Mouse (Mus musculus) neural tube, embryonic 15.5 days (tissue): ENCODE measurements at regions not wholly inside any gene's neighbourhood (a gene's known extent, or its start where the extent isn't known, plus 50 kb on each side); places are given as distances from the start of the nearest gene placed in this dataset.

Experiments used
- ATAC-seq: fragments of 200-750 bp; cut with Nextera tagmentation; 2 replicates; pipeline ENCODE4 v1.8.0; 2017; ENCODE audit warnings: mild to moderate bottlenecking, moderate TSS enrichment, moderate library complexity; ENCODE audit not compliant: low FRiP score
- H3K27ac ChIP-seq: fragments of 300-500 bp; sonication (generic); replicated peaks from 2 replicates; pipeline ENCODE4 v1.5.1; 2015; ENCODE audit warnings: mild to moderate bottlenecking, inconsistent platforms
- H3K27me3 ChIP-seq: fragments of 300-500 bp; sonication (generic); replicated peaks from 2 replicates; pipeline ENCODE4 v1.6.1; 2015; ENCODE audit warnings: inconsistent platforms
- H3K36me3 ChIP-seq: fragments of 300-500 bp; sonication (generic); 2 replicates; pipeline ENCODE4 v1.6.1; 2015; ENCODE audit warnings: inconsistent platforms
- H3K4me1 ChIP-seq: fragments of 300-500 bp; sonication (generic); 2 replicates; pipeline ENCODE4 v1.6.1; 2015; ENCODE audit warnings: inconsistent platforms
- H3K4me2 ChIP-seq: fragments of 300-500 bp; sonication (generic); 2 replicates; pipeline ENCODE4 v1.6.1; 2015; ENCODE audit warnings: inconsistent platforms, mild to moderate bottlenecking, moderate library complexity
- H3K4me3 ChIP-seq: fragments of 300-500 bp; sonication (generic); replicated peaks from 2 replicates; pipeline ENCODE4 v1.5.1; 2015; ENCODE audit warnings: mild to moderate bottlenecking, inconsistent platforms
- H3K9ac ChIP-seq: fragments of 300-500 bp; sonication (generic); replicated peaks from 2 replicates; pipeline ENCODE4 v1.6.1; 2015; ENCODE audit warnings: mild to moderate bottlenecking, inconsistent platforms
- H3K9me3 ChIP-seq: fragments of 300-500 bp; sonication (generic); replicated peaks from 2 replicates; pipeline ENCODE4 v1.6.1; 2016; ENCODE audit warnings: inconsistent platforms
- WGBS: fragments of 180-500 bp; shearing (Covaris S2); methylation state at CpG from one replicate; pipeline ENCODE4 v1.1.7; 2015; ENCODE audit warnings: mixed read lengths; 5-methylcytosine and 5-hydroxymethylcytosine counted together

DNA sequence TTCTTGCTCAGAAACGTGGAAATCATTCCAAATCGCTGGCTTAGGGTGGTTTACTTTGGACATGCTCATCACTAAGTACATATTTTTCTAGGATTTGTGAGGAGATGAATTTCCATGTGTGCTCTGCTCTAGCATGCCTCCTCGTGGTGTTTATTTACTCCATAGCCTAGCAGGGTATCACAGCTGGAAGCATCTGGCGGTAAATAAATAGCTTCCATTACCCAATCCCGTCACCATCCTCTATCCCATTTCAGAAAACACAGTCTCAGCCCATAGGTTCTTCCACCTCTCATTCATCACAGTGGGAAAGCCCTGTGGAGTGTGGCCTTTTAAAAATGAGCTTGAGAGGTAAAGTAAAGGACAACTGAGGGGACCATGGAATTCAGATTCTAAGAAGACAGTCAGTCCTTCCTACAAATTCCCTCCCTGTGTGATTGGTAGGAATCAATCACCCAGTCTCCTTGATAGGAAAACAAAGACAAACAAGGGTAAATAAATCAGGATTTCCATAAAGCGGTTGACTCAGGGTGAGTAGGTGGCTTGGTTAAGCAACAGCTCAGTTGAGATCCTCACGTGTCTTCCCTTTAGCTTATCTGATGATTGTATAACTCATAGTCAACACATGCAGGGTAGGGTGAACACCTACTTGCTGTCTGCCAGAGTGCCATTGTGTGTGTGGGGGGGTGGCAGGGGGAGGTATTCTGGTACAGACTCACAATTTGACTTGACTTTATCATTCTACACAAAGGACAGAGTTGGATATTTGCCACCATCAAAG is 156.9 kb upstream of the Gm12728 start:
- Histone ChIP-seq H3K9ac (no peak overlapping the region), H3K4me2 (no peak overlapping the region), H3K4me1 (no peaks in the 10 kb centered on the region), H3K36me3 (no peaks in the 10 kb centered on the region), H3K27ac (no peak overlapping the region), H3K4me3 (no peak overlapping the region), H3K27me3 (no peaks in the 10 kb centered on the region), H3K9me3 (no peaks in the 10 kb centered on the region)
- ATAC-seq, result no peak
- WGBS, result 78% methylated on average over 7 of the region's 7 CpGs

GRCm38 (mm10) chr4:105633789-105634188 is 155.9 kb upstream of the Gm12728 start:
- H3K4me1 ChIP-seq, result no peaks in the 10 kb centered on the region
- ATAC-seq, result no peak
- WGBS, result 92% methylated on average over 3 of the region's 3 CpGs
- no peaks in the 10 kb centered on the region for H3K27me3 ChIP-seq
- no peak overlapping the region for H3K9ac ChIP-seq
- no peak overlapping the region for H3K4me3 ChIP-seq
- H3K36me3 ChIP-seq, result no peaks in the 10 kb centered on the region
- no peak overlapping the region for H3K27ac ChIP-seq
- no peaks in the 10 kb centered on the region for H3K9me3 ChIP-seq
- no peak overlapping the region for H3K4me2 ChIP-seq

- H3K4me2 ChIP-seq, result no peak overlapping the region
- WGBS, result 61% methylated on average over 4 of the region's 4 CpGs
- H3K27me3 ChIP-seq, result no peaks in the 10 kb centered on the region
- H3K36me3 ChIP-seq, result no peaks in the 10 kb centered on the region
- H3K9ac ChIP-seq, result no peak overlapping the region
- no peak overlapping the region for H3K27ac ChIP-seq
- no peaks in the 10 kb centered on the region for H3K9me3 ChIP-seq
- ATAC-seq, result no peak
- H3K4me3 ChIP-seq, result no peak overlapping the region
- no peaks in the 10 kb centered on the region for H3K4me1 ChIP-seq
Observed at GRCm38 (mm10) chr4:105640793-105641192, 148.9 kb upstream of the Gm12728 start.

DNA sequence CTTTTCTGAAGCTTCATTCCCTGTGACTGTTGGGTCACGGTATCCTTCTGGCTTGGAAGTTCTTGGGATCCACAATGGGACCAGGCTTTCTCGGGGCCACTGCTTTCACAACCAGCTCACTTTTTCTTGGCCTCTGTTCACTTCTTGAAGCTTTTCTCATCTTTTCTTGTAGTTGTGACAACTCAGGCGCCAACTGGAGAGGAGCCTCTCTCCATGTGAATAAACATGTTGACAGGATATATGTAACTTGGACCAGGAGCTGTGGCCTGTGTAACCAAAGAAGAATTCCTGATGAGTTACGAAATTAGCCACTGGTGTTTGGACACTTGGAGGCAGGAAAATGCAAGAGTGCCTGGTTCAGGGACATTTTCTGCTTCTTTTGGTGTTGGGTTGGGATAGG is 148.1 kb upstream of the Gm12728 start:
- no peak overlapping the region for H3K27ac ChIP-seq
- no peak overlapping the region for H3K4me2 ChIP-seq
- H3K4me3 ChIP-seq, result no peak overlapping the region
- no peaks in the 10 kb centered on the region for H3K36me3 ChIP-seq
- H3K9me3 ChIP-seq, result no peaks in the 10 kb centered on the region
- ATAC-seq, result no peak
- H3K4me1 ChIP-seq, result no peaks in the 10 kb centered on the region
- no peaks in the 10 kb centered on the region for H3K27me3 ChIP-seq
- 86% methylated on average over 4 of the region's 4 CpGs for WGBS
- H3K9ac ChIP-seq, result no peak overlapping the region

DNA sequence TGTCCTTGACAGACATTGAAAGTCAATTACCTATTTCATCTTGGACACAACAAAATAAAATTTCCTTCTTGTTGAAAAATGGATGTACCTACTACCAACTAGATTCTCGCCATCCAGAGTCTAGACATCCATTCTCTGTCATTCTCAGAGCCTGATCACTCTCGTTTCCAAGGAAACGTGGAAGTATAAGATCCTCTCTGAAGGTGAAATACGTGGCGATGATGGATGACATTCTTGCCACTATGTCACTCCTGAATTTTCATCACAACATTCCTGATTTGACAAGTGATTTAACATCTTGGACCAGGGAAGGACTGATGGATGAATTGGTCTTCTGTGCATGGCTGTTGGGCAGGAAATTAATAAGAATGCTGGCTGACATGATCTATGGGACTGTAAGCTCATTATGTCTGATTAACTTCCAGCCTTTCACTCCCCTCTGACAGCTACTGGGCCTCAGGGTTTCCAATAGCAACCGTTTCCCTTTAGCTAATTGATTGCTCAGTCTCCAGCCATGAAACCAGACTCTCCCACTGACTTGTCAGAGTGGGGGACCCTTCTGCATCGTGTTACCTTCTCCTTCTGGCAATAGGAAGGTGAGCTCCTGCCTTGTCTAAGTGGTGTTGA is 140.7 kb upstream of the Gm12728 start:
- WGBS, result 34% methylated on average over 7 of the region's 7 CpGs
- H3K27ac ChIP-seq, result no peak overlapping the region
- H3K27me3 ChIP-seq, result no peaks in the 10 kb centered on the region

DNA sequence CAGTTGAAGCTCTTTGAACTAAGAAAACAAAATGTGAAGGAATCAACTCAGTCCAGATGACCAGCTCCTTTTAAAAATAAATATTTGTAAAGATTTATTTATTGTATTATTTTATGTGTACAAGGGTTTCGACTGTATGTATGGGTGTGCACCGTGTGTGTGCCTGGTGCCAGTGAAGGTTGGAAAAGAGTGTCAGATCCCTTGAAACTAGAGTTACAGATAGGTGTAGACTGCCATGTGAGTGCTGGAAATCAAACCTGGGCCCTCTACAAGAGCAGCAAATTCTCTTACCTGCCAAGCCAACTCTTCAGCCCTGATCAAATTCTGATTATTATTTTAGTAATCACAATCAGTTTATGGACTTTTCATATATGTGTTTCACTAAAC is 140.2 kb upstream of the Gm12728 start:
- Histone ChIP-seq H3K4me2 (no peak overlapping the region), H3K9me3 (no peaks in the 10 kb centered on the region), H3K4me1 (peaks cover 4% of the 10 kb centered on the region; the same call in 1 of the 2 replicates), H3K36me3 (no peaks in the 10 kb centered on the region), H3K27ac (no peak overlapping the region), H3K4me3 (no peak overlapping the region), H3K27me3 (no peaks in the 10 kb centered on the region), H3K9ac (no peak overlapping the region)
- WGBS, result 78% methylated on average over 2 of the region's 2 CpGs
- no peak for ATAC-seq

More for the DNA sequence above, 140.7 kb upstream of the Gm12728 start:
- Histone ChIP-seq H3K4me3 (no peak overlapping the region), H3K4me1 (peaks cover 4% of the 10 kb centered on the region; the same call in 1 of the 2 replicates), H3K9me3 (no peaks in the 10 kb centered on the region), H3K9ac (no peak overlapping the region), H3K4me2 (no peak overlapping the region), H3K36me3 (no peaks in the 10 kb centered on the region)
- ATAC-seq, result peak; percentile 41; the same call in 1 of the 2 replicates

GRCm38 (mm10) chr4:105656071-105656655 is 133.5 kb upstream of the Gm12728 start:
- H3K9ac ChIP-seq, result no peak overlapping the region
- no peak overlapping the region for H3K27ac ChIP-seq
- no peak overlapping the region for H3K4me3 ChIP-seq
- no peaks in the 10 kb centered on the region for H3K9me3 ChIP-seq
- WGBS, result 78% methylated on average over 5 of the region's 5 CpGs
- H3K4me1 ChIP-seq, result no peaks in the 10 kb centered on the region
- no peak overlapping the region for H3K4me2 ChIP-seq
- H3K36me3 ChIP-seq, result no peaks in the 10 kb centered on the region
- ATAC-seq, result no peak
- no peaks in the 10 kb centered on the region for H3K27me3 ChIP-seq

GRCm38 (mm10) chr4:105658581-105658980 is 131.1 kb upstream of the Gm12728 start:
- Histone ChIP-seq H3K27ac (no peak overlapping the region), H3K9me3 (no peaks in the 10 kb centered on the region), H3K9ac (no peak overlapping the region), H3K4me2 (no peak overlapping the region), H3K4me1 (no peaks in the 10 kb centered on the region), H3K27me3 (no peaks in the 10 kb centered on the region), H3K4me3 (no peak overlapping the region), H3K36me3 (no peaks in the 10 kb centered on the region)
- ATAC-seq, result no peak
- WGBS, result 78% methylated on average over 3 of the region's 3 CpGs

DNA sequence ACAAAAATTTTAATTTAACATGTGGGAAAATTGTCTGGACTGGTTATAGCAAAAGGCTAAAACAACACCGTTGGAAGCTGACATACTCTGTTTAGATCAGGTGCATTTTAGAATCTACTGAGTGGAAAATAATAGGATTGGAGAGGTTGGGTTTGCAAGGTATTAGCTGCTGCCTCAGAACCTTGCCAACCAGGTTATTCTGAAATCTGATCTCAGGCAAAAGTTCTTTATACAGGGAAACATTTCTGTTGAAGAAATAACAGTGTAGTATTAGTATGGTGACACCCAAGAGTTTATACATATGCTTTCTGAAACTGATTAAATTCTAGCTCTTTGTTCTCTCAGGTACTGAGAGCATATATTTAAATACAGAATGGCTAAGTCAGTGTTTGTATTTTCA is 113.0 kb upstream of the Gm12728 start:
- ATAC-seq, result no peak
- no peak overlapping the region for H3K27ac ChIP-seq
- H3K27me3 ChIP-seq, result no peaks in the 10 kb centered on the region
- no peak overlapping the region for H3K9ac ChIP-seq
- H3K4me2 ChIP-seq, result no peak overlapping the region
- no peaks in the 10 kb centered on the region for H3K4me1 ChIP-seq
- H3K4me3 ChIP-seq, result no peak overlapping the region
- H3K36me3 ChIP-seq, result no peaks in the 10 kb centered on the region
- 92% methylated on average over 1 of the region's 1 CpGs for WGBS
- H3K9me3 ChIP-seq, result no peaks in the 10 kb centered on the region

GRCm38 (mm10) chr4:105690716-105691115 is 99.0 kb upstream of the Gm12728 start:
- Histone ChIP-seq H3K4me2 (no peak overlapping the region), H3K27me3 (no peaks in the 10 kb centered on the region), H3K9me3 (no peaks in the 10 kb centered on the region), H3K9ac (no peak overlapping the region), H3K4me1 (no peaks in the 10 kb centered on the region), H3K36me3 (no peaks in the 10 kb centered on the region), H3K27ac (no peak overlapping the region), H3K4me3 (no peak overlapping the region)
- WGBS, result 47% methylated on average over 3 of the region's 3 CpGs
- no peak for ATAC-seq

GRCm38 (mm10) chr4:105692380-105692779 is 97.3 kb upstream of the Gm12728 start:
- Histone ChIP-seq H3K4me1 (no peaks in the 10 kb centered on the region), H3K4me2 (no peak overlapping the region), H3K9me3 (no peaks in the 10 kb centered on the region), H3K36me3 (no peaks in the 10 kb centered on the region), H3K27me3 (no peaks in the 10 kb centered on the region), H3K4me3 (no peak overlapping the region), H3K9ac (no peak overlapping the region), H3K27ac (no peak overlapping the region)
- no peak for ATAC-seq
- WGBS, result 81% methylated on average over 4 of the region's 4 CpGs

DNA sequence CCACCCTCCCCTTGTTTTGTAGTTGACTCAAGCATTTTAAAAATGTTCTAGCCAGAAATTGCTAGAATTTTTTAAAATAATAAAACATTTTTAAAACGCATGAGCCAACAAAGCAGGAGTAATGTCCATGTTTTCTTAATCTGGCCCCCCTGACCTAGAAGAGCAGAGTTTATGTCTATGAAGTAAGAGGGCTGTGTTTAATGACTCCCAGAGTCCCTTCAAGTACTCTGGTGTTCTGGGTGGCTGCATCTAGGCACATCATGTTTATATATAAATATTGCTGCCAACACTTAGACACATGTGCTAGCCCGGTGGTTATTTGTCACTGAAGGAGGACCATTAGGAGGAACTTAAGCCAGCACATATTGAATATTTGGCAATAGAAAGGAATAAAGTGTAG is 93.8 kb upstream of the Gm12728 start:
- Histone ChIP-seq H3K27me3 (no peaks in the 10 kb centered on the region), H3K9me3 (no peaks in the 10 kb centered on the region), H3K4me3 (no peak overlapping the region), H3K36me3 (no peaks in the 10 kb centered on the region), H3K9ac (no peak overlapping the region), H3K4me2 (no peak overlapping the region), H3K27ac (no peak overlapping the region), H3K4me1 (no peaks in the 10 kb centered on the region)
- 80% methylated on average over 2 of the region's 2 CpGs for WGBS
- ATAC-seq, result no peak
